Mouse (Mus musculus): ENCODE results near the gene Dntt. TPM values are rescaled to one million over a fixed set of nuclear protein-coding genes. Genes with fewer than 3 reads are reported as not detected.

Dntt gene
- polyA plus RNA-seq (2012; rRNA removed): 0.02 TPM in 1 of 2 replicates, not detected in the other

GRCm38 (mm10) chr19:41029219-41029618 is at the start of gene Dntt:
TSS of gene Dntt (plus strand) at chr19:41029275.

GRCm38 (mm10) chr19:40994057-40994585 is 35.0 kb upstream of the Dntt start, which contains the start of gene Blnk:
TSS of gene Blnk (minus strand) at chr19:40994535.

GRCm38 (mm10) chr19:41076906-41077305 is 47.8 kb downstream of the Dntt start, which contains the start of gene Opalin:
TSS of gene Opalin (minus strand) at chr19:41077113.

Other genes with a start within 250 kb of the Dntt start
- 2.9 and 4.0 TPM in 2 replicates for gene Ccnj, start 198.0 kb upstream of the Dntt start, polyA plus RNA-seq (2012; rRNA removed)
- gene Zfp518a, start 134.6 kb upstream of the Dntt start, polyA plus RNA-seq (2012; rRNA removed): 2.7 and 3.4 TPM in 2 replicates
- 0.48 and 0.68 TPM in 2 replicates for gene Blnk, start 34.7 kb upstream of the Dntt start, polyA plus RNA-seq (2012; rRNA removed)
- not detected in 2 replicates for gene Opalin, start 47.8 kb downstream of the Dntt start, polyA plus RNA-seq (2012; rRNA removed)
- 0.01 TPM in 1 of 2 replicates, not detected in the other for gene Tll2, start 177.6 kb downstream of the Dntt start, polyA plus RNA-seq (2012; rRNA removed)
- 36.4 and 41.4 TPM in 2 replicates for gene Tm9sf3, start 234.7 kb downstream of the Dntt start, polyA plus RNA-seq (2012; rRNA removed)